Mouse (Mus musculus) liver, embryonic 14.5 days (tissue): ENCODE measurements at regions not wholly inside any gene's neighbourhood (a gene's known extent, or its start where the extent isn't known, plus 50 kb on each side); places are given as distances from the start of the nearest gene placed in this dataset.

ENCODE experiments used
- ATAC-seq: fragments of 200-750 bp; cut with Nextera tagmentation; 2 replicates; pipeline ENCODE4 v1.8.0; 2017; ENCODE audit warnings: moderate number of reproducible peaks, mild to moderate bottlenecking, moderate library complexity; ENCODE audit not compliant: insufficient read depth
- DNase-seq, 3 experiments: peaks; one replicate each; pipeline ENCODE4 v3.0.0-alpha.2; 2012 to 2013; ENCODE audit warnings: low read depth in 3 of 3, low spot score in 3 of 3
- H3K27ac ChIP-seq: fragments of 300-500 bp; sonication (generic); 2 replicates; pipeline ENCODE4 v1.5.1; 2014; ENCODE audit warnings: moderate library complexity, mild to moderate bottlenecking, control low read depth, inconsistent platforms
- H3K27me3 ChIP-seq: fragments of 300-500 bp; sonication (generic); 2 replicates; pipeline ENCODE4 v1.6.1; 2014; ENCODE audit warnings: mild to moderate bottlenecking, low read length, moderate library complexity; ENCODE audit not compliant: control insufficient read depth, insufficient read depth
- H3K36me3 ChIP-seq: fragments of 300-500 bp; sonication (generic); replicated peaks from 2 replicates; pipeline ENCODE4 v1.6.1; 2014; ENCODE audit warnings: low read depth; ENCODE audit not compliant: control insufficient read depth, insufficient read depth
- H3K4me1 ChIP-seq, 2 experiments: fragments of 200-500 bp in 1 of 2; fragments of 300-500 bp in 1 of 2; sonication (generic) in 1 of 2; replicated peaks; 2 replicates each; pipeline ENCODE4 v1.6.1; 2012 to 2014; ENCODE audit warnings: antibody characterized with exemption in 1 of 2, inconsistent platforms in 1 of 2, low read length in 1 of 2; ENCODE audit not compliant: control insufficient read depth in 2 of 2, insufficient read depth in 2 of 2
- H3K4me2 ChIP-seq: fragments of 300-500 bp; sonication (generic); 2 replicates; pipeline ENCODE4 v1.6.1; 2014; ENCODE audit warnings: low read depth, mild to moderate bottlenecking, control low read depth, moderate library complexity
- H3K4me3 ChIP-seq, 2 experiments: fragments of 200-500 bp in 1 of 2; fragments of 300-500 bp in 1 of 2; sonication (generic) in 1 of 2; 2 replicates each; pipeline ENCODE4 v1.5.1; 2012 to 2014; ENCODE audit warnings: low read depth in 2 of 2, low read length in 2 of 2, mild to moderate bottlenecking in 2 of 2, control low read depth in 1 of 2, inconsistent platforms in 1 of 2, moderate library complexity in 1 of 2; ENCODE audit not compliant: insufficient read depth in 1 of 2
- H3K9ac ChIP-seq: fragments of 300-500 bp; sonication (generic); replicated peaks from 2 replicates; pipeline ENCODE4 v1.6.1; 2014; ENCODE audit warnings: mild to moderate bottlenecking, control low read depth, moderate library complexity
- H3K9me3 ChIP-seq: fragments of 300-500 bp; sonication (generic); 2 replicates; pipeline ENCODE4 v1.6.1; 2016; ENCODE audit warnings: low read length, mixed read lengths; ENCODE audit not compliant: control insufficient read depth
- CTCF ChIP-seq: IDR thresholded peaks from 2 replicates; pipeline ENCODE4 v1.5.1; 2016; ENCODE audit warnings: antibody characterized with exemption, low read depth, control low read depth
- EP300 ChIP-seq: IDR thresholded peaks from 2 replicates; pipeline ENCODE4 v1.6.1; 2016; ENCODE audit warnings: antibody characterized with exemption, low read depth
- WGBS: fragments of 180-500 bp; shearing (Covaris S2); extraction: QIAGEN DNeasy Blood & Tissue Kit; methylation state at CpG from one replicate; pipeline ENCODE4 v1.1.7; 2014; ENCODE audit not compliant: insufficient replicate concordance; 5-methylcytosine and 5-hydroxymethylcytosine counted together

DNA sequence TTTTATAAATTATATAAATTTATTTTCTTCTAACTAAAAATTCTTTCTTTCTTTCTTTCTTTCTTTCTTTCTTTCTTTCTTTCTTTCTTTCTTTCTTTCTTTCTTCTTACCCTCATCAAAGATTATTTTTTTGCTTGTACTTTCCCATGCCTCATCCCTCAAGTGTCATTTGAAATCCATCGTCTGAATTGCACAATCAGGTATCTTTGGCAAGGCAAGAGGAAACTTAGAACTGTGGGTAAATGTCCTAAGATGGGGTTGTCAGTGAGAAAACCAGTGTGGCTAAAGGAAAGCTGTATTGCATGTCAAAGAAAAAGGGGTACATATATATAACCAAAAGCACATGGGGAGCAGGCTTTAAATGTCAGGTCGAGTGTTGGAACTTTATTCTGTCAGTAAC is 109.1 kb upstream of the BC052040 start:
- DNase-seq, result no peak

DNA sequence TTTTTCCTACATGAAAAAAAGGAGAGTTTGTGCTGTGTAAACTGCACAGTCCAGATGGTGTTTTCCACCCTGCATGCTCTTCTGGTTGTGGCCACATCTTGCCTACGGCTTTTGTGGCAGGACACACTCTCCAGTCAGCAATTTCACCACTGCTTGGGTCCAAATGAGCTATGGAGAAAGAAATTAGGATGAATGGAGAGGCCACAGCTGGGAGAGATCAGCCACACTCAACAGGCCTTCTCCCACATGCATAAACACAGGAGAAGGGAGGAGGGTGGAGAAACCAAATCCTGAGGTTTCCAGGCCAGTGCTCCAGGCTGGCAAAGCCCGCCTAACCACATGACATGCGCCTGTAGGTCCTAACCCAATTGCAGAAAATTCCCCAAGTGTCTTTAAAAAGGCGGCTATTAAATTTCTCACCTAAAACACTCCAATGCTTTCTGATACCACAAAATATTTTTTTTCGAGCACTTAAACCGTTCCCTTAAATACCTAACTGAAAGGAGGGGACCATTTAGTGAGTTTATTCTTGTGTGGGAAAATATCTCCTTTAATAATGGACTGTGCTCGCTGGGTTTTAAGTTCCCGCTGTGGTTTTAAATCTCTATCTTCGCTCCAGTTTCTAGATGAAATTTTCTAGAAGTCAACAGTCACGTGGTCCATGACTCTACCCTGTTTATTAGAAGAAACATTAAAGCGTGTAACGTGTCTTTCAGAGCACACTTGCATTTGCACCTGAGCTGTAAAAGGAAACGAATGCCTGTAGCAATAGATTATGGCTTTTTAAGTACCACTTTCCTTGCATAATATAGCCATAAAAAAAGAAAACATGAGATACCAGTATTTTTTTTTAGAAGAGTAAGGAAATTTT is 97.9 kb upstream of the BC052040 start:
- Histone ChIP-seq H3K9me3 (no peaks in the 10 kb centered on the region), H3K4me2 (no peak overlapping the region), H3K27ac (no peak overlapping the region), H3K36me3 (no peaks in the 10 kb centered on the region), H3K9ac (no peak overlapping the region), H3K4me1 (no peaks in the 10 kb centered on the region), H3K27me3 (no peaks in the 10 kb centered on the region), H3K4me3 (no peak overlapping the region)
- no peak for DNase-seq
- no peak for ATAC-seq
- TF ChIP-seq CTCF, result no peak
- TF ChIP-seq EP300, result no peak
- 64% methylated on average over 13 of the region's 13 CpGs for WGBS

More for the DNA sequence above, 109.1 kb upstream of the BC052040 start:
- Histone ChIP-seq H3K4me1 (no peaks in the 10 kb centered on the region), H3K36me3 (no peaks in the 10 kb centered on the region), H3K9me3 (no peaks in the 10 kb centered on the region), H3K4me2 (no peak overlapping the region), H3K9ac (no peak overlapping the region), H3K4me3 (no peak overlapping the region), H3K27ac (no peak overlapping the region), H3K27me3 (no peaks in the 10 kb centered on the region)
- ATAC-seq, result no peak
- TF ChIP-seq CTCF (no peak), EP300 (no peak)
- 57% methylated on average over 2 of the region's 2 CpGs for WGBS

DNA sequence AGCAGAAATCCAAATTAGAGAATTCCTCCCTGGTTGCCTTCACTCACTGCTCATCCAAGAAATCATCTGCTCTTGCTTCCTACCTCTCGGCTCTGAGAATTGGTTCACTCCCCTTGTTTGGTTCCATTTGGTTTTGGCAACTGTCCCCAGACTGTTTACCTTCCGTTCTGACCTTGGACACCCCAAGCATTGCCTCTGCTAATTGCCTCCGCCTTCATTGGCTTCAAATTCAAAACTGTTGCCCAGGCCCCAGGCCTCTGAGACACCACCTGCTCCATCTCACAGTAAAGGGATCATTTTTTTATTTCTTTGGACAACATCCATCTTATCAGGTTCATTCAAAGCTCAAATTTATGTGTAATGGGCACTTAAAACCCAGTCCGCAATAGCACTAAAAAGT is 93.1 kb upstream of the BC052040 start:
- Histone ChIP-seq H3K9ac (no peak overlapping the region), H3K4me2 (no peak overlapping the region), H3K4me3 (no peak overlapping the region), H3K4me1 (no peaks in the 10 kb centered on the region), H3K9me3 (no peaks in the 10 kb centered on the region), H3K27me3 (no peaks in the 10 kb centered on the region), H3K36me3 (no peaks in the 10 kb centered on the region), H3K27ac (no peak overlapping the region)
- WGBS, result 62% methylated on average over 4 of the region's 4 CpGs
- no peak for TF ChIP-seq EP300
- no peak for TF ChIP-seq CTCF
- DNase-seq (no peak), ATAC-seq (no peak)

DNA sequence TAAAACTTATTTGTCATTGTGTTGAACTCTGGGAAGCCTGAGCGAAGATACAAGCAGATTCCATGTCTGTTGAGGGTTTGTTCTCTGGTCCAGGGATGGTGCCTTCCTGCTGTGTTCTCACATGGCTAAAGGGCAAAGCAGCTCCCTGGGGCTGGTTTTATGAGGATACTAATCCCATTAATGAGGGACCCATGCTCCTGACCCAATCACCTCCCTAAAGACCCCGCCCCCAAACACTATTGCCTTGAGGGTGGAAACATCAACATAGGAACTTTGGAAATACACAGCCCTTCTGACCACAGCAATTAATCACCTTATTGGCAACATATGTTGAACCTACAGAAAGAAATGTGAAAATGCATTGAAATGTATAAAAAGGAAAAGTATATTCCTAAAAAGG is 88.5 kb upstream of the BC052040 start:
- Histone ChIP-seq H3K36me3 (no peaks in the 10 kb centered on the region), H3K9ac (no peak overlapping the region), H3K4me2 (no peak overlapping the region), H3K9me3 (no peaks in the 10 kb centered on the region), H3K4me1 (no peaks in the 10 kb centered on the region), H3K27me3 (no peaks in the 10 kb centered on the region), H3K4me3 (no peak overlapping the region), H3K27ac (no peak overlapping the region)
- TF ChIP-seq EP300 (no peak), CTCF (no peak)
- ATAC-seq (no peak), DNase-seq (no peak)
- WGBS, result 61% methylated on average over 2 of the region's 2 CpGs

DNA sequence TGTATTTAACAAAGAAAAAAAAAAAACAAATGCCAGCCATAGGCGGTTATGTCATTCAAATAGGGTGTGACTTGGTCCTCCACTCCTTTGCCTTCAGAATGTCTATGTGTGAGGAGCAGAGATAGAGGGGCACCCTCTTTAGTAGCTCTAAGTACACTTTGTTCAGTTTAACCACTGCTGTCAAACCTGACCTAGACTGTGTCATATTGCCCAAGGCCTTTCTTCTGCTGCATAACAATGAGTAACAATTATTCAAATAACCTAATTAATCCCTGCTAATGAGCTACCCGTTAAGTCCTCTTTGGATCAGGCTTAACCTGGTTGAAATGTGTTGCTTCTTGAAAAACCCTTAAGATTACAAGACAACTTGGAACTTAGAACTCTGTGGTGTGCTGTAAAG is 81.6 kb upstream of the BC052040 start:
- TF ChIP-seq CTCF (no peak), EP300 (no peak)
- no peaks in the 10 kb centered on the region for H3K36me3 ChIP-seq
- no peak overlapping the region for H3K4me2 ChIP-seq
- H3K4me1 ChIP-seq, result no peaks in the 10 kb centered on the region
- ATAC-seq (no peak), DNase-seq (no peak)
- no peak overlapping the region for H3K4me3 ChIP-seq
- H3K27ac ChIP-seq, result no peak overlapping the region
- H3K9ac ChIP-seq, result no peak overlapping the region
- H3K27me3 ChIP-seq, result no peaks in the 10 kb centered on the region
- WGBS, result 61% methylated on average over 2 of the region's 2 CpGs
- no peaks in the 10 kb centered on the region for H3K9me3 ChIP-seq
